Mouse (Mus musculus) layer of hippocampus, adult 6 months (tissue): Measurements from ENCODE around the gene A630076J17Rik. TPM values are rescaled to one million over a fixed set of nuclear protein-coding genes. Genes with fewer than 3 reads are reported as not detected.

ENCODE experiments used
- long read RNA-seq, 2 experiments: library from polyadenylated mRNA; unstranded; transcript quantifications; one replicate each; pipeline ENCODE4 v2.0.0; 2019 to 2020
- polyA plus RNA-seq: library from polyadenylated mRNA; unstranded; fragments of <200 nt; fragmentation: Nextera tagmentation; gene quantifications from 2 replicates; pipeline ENCODE4 v1.2.3, GENCODE M21; 2021

Gene A630076J17Rik
- polyA plus RNA-seq: not detected in 2 replicates
- long read RNA-seq, experiment 1: 0 reads
- long read RNA-seq, experiment 2: 0 reads

DNA sequence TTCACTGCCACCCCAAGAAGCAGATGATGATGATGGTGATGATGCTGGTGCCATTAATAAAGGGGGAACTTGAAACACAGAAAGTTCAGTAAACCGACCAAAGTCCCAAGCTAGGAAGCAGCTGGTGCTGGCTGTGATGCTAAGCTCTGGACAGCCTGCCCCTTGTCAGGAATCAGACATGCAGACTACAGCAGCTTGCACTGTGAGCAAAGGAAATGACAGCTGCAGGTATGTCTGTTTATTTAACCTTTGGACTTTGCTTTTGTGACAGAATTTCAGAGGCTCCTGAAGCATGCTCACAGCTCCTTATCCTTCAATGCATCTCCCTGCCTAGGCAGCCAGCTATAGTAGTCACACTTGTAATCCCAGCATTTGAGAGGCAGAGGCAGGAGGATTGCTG lies at the start of gene A630076J17Rik:
Gene A630076J17Rik, plus strand, starts transcription at position 88 of the 400 bp plus-strand sequence.

DNA sequence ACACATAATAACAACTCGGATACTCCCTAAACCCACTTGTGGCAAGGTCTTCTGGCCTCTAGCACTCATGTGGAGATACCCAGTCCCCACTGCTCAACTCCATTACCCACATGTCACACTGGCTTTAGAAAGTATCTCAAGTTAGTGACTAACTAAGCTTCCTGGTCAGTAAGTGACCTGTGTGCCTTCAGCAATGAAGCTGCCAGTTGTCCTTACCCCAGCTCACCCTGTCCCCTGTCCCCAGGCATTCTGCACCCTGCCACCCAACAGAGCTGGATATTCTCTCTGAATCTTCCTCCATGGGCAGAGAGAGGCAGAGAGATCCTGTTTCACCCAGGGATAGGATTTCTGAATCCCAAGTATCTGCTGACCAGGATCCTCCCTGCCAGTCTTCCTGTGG lies 47.7 kb upstream of the A630076J17Rik start, which contains the start of gene Kcna10:
Gene Kcna10, plus strand, starts transcription at position 301 of the 400 bp plus-strand sequence.

DNA sequence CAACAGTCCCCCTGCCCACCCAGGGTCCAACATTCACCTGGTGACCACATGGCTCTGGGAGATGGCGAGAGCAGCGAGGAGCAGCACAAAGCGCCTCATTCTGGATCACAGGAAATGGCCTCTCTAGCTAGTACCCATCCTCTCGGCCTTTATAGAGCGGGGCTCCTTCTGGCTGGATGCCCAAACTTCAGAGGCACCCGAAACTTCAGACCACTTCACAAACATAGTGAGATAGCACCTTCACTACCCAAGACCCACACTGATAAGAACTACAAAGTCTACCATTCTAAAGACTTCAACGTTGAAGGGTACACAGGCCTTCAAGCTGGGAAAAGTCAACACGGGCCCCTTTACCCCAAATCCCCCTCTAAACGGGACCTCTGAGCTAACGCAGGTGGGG lies 8.8 kb upstream of the A630076J17Rik start, which contains the start of gene Cym:
Gene Cym, minus strand, starts transcription at position 125 of the 400 bp plus-strand sequence.

DNA sequence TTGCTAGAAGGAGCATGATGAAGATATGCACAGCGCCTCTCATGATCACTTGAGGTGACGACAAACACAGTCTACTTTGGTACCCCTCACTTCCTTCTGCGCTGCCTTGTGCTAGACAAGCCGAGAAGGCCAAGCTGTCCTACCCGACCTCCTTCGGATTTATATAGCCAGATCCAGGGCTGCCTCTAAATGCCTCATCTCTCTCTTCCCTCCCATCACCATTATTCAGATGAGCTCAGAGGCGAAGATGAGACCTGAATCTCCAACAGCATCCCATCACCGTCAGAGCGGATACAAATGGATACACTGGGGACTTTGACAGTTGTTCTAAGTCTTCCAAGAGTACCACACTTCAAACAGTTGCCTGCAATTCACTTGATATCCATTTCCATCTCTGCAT lies 9.2 kb downstream of the A630076J17Rik start, which contains the start of gene Prok1:
Gene Prok1, minus strand, starts transcription at position 101 of the 400 bp plus-strand sequence.

DNA sequence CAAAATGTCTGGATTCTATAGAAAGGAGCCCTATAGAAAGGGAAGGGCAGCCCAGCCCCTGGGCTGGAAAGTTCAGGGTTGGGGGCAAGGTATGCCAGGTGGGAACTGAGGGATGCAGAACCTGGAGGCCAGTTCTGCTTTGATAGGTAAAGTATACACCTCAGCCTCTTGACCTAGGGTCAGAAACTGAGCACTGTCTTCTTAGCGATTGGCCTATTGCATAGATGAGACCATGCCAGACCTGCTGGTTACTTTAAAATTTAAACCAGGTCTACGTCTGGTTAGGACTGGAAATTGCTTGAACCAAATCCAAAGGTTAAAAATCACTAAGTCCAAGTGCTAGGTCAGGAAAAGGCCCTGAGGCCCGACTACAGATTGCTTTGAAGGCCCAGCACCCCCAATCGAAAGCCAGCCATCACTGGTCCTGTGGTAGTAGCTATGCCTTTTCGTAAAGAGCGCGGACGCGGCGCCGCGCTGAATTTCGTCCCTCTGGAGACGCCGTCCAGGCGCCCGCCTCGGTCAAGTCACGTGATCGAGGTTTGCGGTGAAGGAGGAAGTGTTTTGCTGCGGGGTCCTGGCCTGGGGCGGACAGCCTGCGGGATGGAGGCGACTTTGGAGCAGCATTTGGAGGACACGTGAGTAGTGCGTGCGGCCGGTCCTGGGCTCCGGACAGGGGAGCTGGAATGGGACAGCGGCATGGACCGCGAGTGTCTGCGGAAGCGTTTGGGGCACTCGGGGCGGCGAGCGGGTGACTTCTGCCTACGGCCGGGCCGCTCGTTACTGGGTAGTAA lies 48.3 kb downstream of the A630076J17Rik start, which contains the start of gene Lamtor5:
Gene Lamtor5, plus strand, starts transcription at position 380 of the 791 bp plus-strand sequence.

Other genes starting within 250 kb of the A630076J17Rik start
- gene Kcna3, start 194.4 kb upstream of the A630076J17Rik start, polyA plus RNA-seq: 3.4 and 4.4 TPM in 2 replicates
- 12.2 and 14.5 TPM in 2 replicates for gene Kcna2, start 129.5 kb upstream of the A630076J17Rik start, polyA plus RNA-seq
- gene Kcna10, start 47.6 kb upstream of the A630076J17Rik start, polyA plus RNA-seq: not detected in 2 replicates
- gene Cym, start 8.9 kb upstream of the A630076J17Rik start, polyA plus RNA-seq: not detected in 2 replicates
- not detected in 2 replicates for gene Prok1, start 9.1 kb downstream of the A630076J17Rik start, polyA plus RNA-seq
- 275 and 311 TPM in 2 replicates for gene Lamtor5, start 48.2 kb downstream of the A630076J17Rik start, polyA plus RNA-seq
- gene Slc16a4, start 60.6 kb downstream of the A630076J17Rik start, polyA plus RNA-seq: 1.5 and 2.5 TPM in 2 replicates
- 7.8 and 12.0 TPM in 2 replicates for gene Rbm15, start 103.1 kb downstream of the A630076J17Rik start, polyA plus RNA-seq
- 17.1 and 22.0 TPM in 2 replicates for gene Kcnc4, start 228.9 kb downstream of the A630076J17Rik start, polyA plus RNA-seq